Mouse (Mus musculus) lung, postnatal 25 days (tissue): ENCODE data around the gene Ager.

Experiments
- DNase-seq: peaks from one replicate; pipeline ENCODE4 v3.0.0; 2022; ENCODE audit warnings: low spot score

The Ager gene

GRCm38 (mm10) chr17:34604511-34605237 lies 7.0 kb downstream of the Ager start:
- DNase-seq: peak; percentile 81

- peak; percentile 97 for DNase-seq
Measured at GRCm38 (mm10) chr17:34605609-34606008, 7.9 kb downstream of the Ager start.

- no peak for DNase-seq
Measured at GRCm38 (mm10) chr17:34606186-34607039, 8.8 kb downstream of the Ager start.

- DNase-seq: no peak
Measured at GRCm38 (mm10) chr17:34607997-34608396, 10.3 kb downstream of the Ager start.

- no peak for DNase-seq
Measured at GRCm38 (mm10) chr17:34611050-34611449, 13.4 kb downstream of the Ager start.

GRCm38 (mm10) chr17:34613054-34613645 lies 15.5 kb downstream of the Ager start:
- DNase-seq: no peak

- no peak for DNase-seq
Measured at GRCm38 (mm10) chr17:34613830-34614229, 16.2 kb downstream of the Ager start.

- DNase-seq: no peak
Measured at GRCm38 (mm10) chr17:34615871-34616270, 18.2 kb downstream of the Ager start, which contains the start of gene Egfl8. Gene Egfl8, minus strand, starts transcription at chr17:34615971.

- DNase-seq: peak; percentile 85
Measured at GRCm38 (mm10) chr17:34618999-34619398, 21.3 kb downstream of the Ager start.

GRCm38 (mm10) chr17:34621006-34621405 lies 23.3 kb downstream of the Ager start:
- DNase-seq: no peak

- no peak for DNase-seq
Measured at GRCm38 (mm10) chr17:34623161-34623560, 25.5 kb downstream of the Ager start.

GRCm38 (mm10) chr17:34624981-34625380 lies 27.3 kb downstream of the Ager start:
- no peak for DNase-seq

- no peak for DNase-seq
Measured at GRCm38 (mm10) chr17:34626062-34626772, 28.6 kb downstream of the Ager start.

GRCm38 (mm10) chr17:34626773-34627092 lies 29.1 kb downstream of the Ager start:
- DNase-seq: no peak

- DNase-seq: peak; percentile 89
Measured at GRCm38 (mm10) chr17:34627093-34627942, 29.7 kb downstream of the Ager start.

GRCm38 (mm10) chr17:34627943-34628643 lies 30.4 kb downstream of the Ager start, which contains the start of gene Ppt2:
Gene Ppt2, minus strand, starts transcription at chr17:34628510.
- peak; percentile 51 for DNase-seq

GRCm38 (mm10) chr17:34628644-34628967 lies 30.9 kb downstream of the Ager start:
- no peak for DNase-seq

GRCm38 (mm10) chr17:34629221-34629751 lies 31.6 kb downstream of the Ager start, which contains the start of gene Prrt1:
Gene Prrt1, plus strand, starts transcription at chr17:34629533.
- DNase-seq: no peak

- no peak for DNase-seq
Measured at GRCm38 (mm10) chr17:34629796-34630603, 32.3 kb downstream of the Ager start.
